8 mouse cellular contexts compared by ENCODE assay signal in genomic region chr8:44934416-44934815, GRCm38 (mm10). TPM values are rescaled to one million over a fixed set of nuclear protein-coding genes. Genes with fewer than 3 reads are reported as not detected.
DNase-seq lines count a peak whose midpoint lies in the region; ATAC-seq and TF ChIP-seq lines count a peak whose summit lies in the region.

No protein-coding gene starts in this region.

- peak overlapping the region; percentile 68 for H3K9ac ChIP-seq in forebrain, postnatal 0 days
- no peak overlapping the region for H3K9ac ChIP-seq in liver, embryonic 16.5 days (ENCODE audit: low read depth, low read length)

- intact Hi-C loops in gastrocnemius, adult 2 months (cut with DNase I) = no loop called here
- intact Hi-C loops in left cerebral cortex, postnatal 10 days (cut with DNase I) = loop anchor here (10.0 kb wide), 1 partner anchor 560 kb away; no protein-coding TSS in a partner anchor

- no peak for DNase-seq in gastrocnemius, adult 2 months
- no peak for DNase-seq in gastrocnemius, adult 18-20 months (ENCODE audit: low spot score)
- DNase-seq in forebrain, postnatal 0 days = no peak
- DNase-seq in adrenal gland, postnatal 14 days = no peak
- DNase-seq in left cerebral cortex, postnatal 10 days (ENCODE audit: extremely low spot score in 1 of 2, low spot score in 2 of 2) = no peak

- H3K4me2 ChIP-seq in forebrain, postnatal 0 days (ENCODE audit: low read depth) = peak overlapping the region; percentile 95
- peak overlapping the region; percentile 66 for H3K4me2 ChIP-seq in liver, embryonic 16.5 days (ENCODE audit: low read depth, low read length)

- no peaks in the 10 kb centered on the region for H3K9me3 ChIP-seq in forebrain, postnatal 0 days (ENCODE audit: low read length)
- H3K9me3 ChIP-seq in liver, embryonic 16.5 days (replicated peaks; ENCODE audit: control insufficient read depth, low read length) = no peaks in the 10 kb centered on the region; the same call in 1 of the 2 replicates

- no peaks in the 10 kb centered on the region for H3K4me1 ChIP-seq in forebrain, postnatal 0 days (ENCODE audit: insufficient read depth)
- H3K4me1 ChIP-seq in liver, embryonic 16.5 days (ENCODE audit: control insufficient read depth, low read depth, low read length) = no peaks in the 10 kb centered on the region; the same call in 1 of the 2 replicates

- peak overlapping the region; percentile 78 for H3K27ac ChIP-seq in gastrocnemius, adult 2 months
- H3K27ac ChIP-seq in forebrain, postnatal 0 days (ENCODE audit: low read depth, low read length) = peak overlapping the region; percentile 74; the same call in 1 of the 2 replicates
- H3K27ac ChIP-seq in liver, embryonic 16.5 days (ENCODE audit: low read length) = no peak overlapping the region

- TF ChIP-seq CTCF in gastrocnemius, adult 2 months (IDR thresholded peaks at IDR 0.05) = no peak
- no peak for TF ChIP-seq CTCF in C2C12 (IDR thresholded peaks at IDR 0.05; ENCODE audit: control insufficient read depth, insufficient read depth, insufficient read length)
- TF ChIP-seq CTCF in forebrain, postnatal 0 days (IDR thresholded peaks at IDR 0.05; ENCODE audit: low read depth) = no peak

- peaks cover 35% of the 10 kb centered on the region for H3K79me2 ChIP-seq in C2C12 (ENCODE audit: control insufficient read depth, insufficient read depth)

- H3K36me3 ChIP-seq in C2C12 (ENCODE audit: control insufficient read depth, insufficient read depth) = no peaks in the 10 kb centered on the region
- H3K36me3 ChIP-seq in forebrain, postnatal 0 days (ENCODE audit: insufficient read depth) = no peaks in the 10 kb centered on the region
- H3K36me3 ChIP-seq in liver, embryonic 16.5 days (ENCODE audit: control insufficient read depth, insufficient read depth) = no peaks in the 10 kb centered on the region

- H3K27me3 ChIP-seq in C2C12 (ENCODE audit: control insufficient read depth, insufficient read depth, insufficient read length) = no peaks in the 10 kb centered on the region
- no peaks in the 10 kb centered on the region; the same call in 1 of the 2 replicates for H3K27me3 ChIP-seq in forebrain, postnatal 0 days (ENCODE audit: insufficient read depth, low read length)
- H3K27me3 ChIP-seq in liver, embryonic 16.5 days (ENCODE audit: control insufficient read depth, insufficient read depth, low read depth, low read length) = peaks cover 50% of the 10 kb centered on the region

- peaks cover 17% of the 10 kb centered on the region for H3K79me3 ChIP-seq in C2C12 (ENCODE audit: low read depth)

- no peak for ATAC-seq in forebrain, postnatal 0 days
- ATAC-seq in liver, embryonic 16.5 days (ENCODE audit: low read depth) = no peak
- no peak for ATAC-seq in granulocyte monocyte progenitor cell, adult 5-6 weeks (replicated peaks; ENCODE audit: poor library complexity, severe bottlenecking)

- H3K4me3 ChIP-seq in gastrocnemius, adult 2 months = peak overlapping the region; percentile 81
- H3K4me3 ChIP-seq in C2C12 (ENCODE audit: insufficient read depth, poor library complexity, severe bottlenecking) = peak overlapping the region; percentile 64
- H3K4me3 ChIP-seq in forebrain, postnatal 0 days (ENCODE audit: low read depth, low read length) = peak overlapping the region; percentile 73
- H3K4me3 ChIP-seq in liver, embryonic 16.5 days (ENCODE audit: low read depth, low read length) = peak overlapping the region; percentile 40

- H3ac ChIP-seq in C2C12 (ENCODE audit: control insufficient read depth, insufficient read length, low read depth) = peak overlapping the region; percentile 80

- 4% methylated on average over 13 of the region's 13 CpGs for WGBS in forebrain, postnatal 0 days
- WGBS in liver, embryonic 16.5 days (ENCODE audit: insufficient replicate concordance) = 3% methylated on average over 13 of the region's 13 CpGs

TF ChIP-seq in C2C12, 6 proteins besides CTCF, POLR2A, EP300 and RAD21:
- TF ChIP-seq FOSL1 (IDR thresholded peaks at IDR 0.05; ENCODE audit: insufficient read depth, low read length, poor library complexity, severe bottlenecking) (no peak), MYOG (IDR thresholded peaks at IDR 0.05; ENCODE audit: control insufficient read depth, extremely low read depth, insufficient read length) (no peak), USF1 (IDR thresholded peaks at IDR 0.05; ENCODE audit: low read depth) (no peak), CEBPB (IDR thresholded peaks at IDR 0.05; ENCODE audit: low read depth) (no peak), MYOD1 (IDR thresholded peaks at IDR 0.05; ENCODE audit: control insufficient read depth, insufficient read length, low read depth) (no peak), MAX (IDR thresholded peaks at IDR 0.05) (no peak)
TF ChIP-seq in C2C12: peak in this region for 0.

RNA-seq across cellular contexts. Expression of gene Fat1, which starts 0.8 kb away (rescaled TPM):
- 1 to 10 TPM; 2.6 to 4.5 TPM for total RNA-seq in gastrocnemius, adult 2 months (2021)
- total RNA-seq in gastrocnemius, adult 18-20 months (2021) = 1 to 10 TPM; 2.1 to 2.7 TPM
- 24.4 TPM for polyA plus RNA-seq in C2C12 (2012; fragmentation: generic; extraction: Trizol)
- total RNA-seq in forebrain, postnatal 0 days (2014; rRNA removed) = 47.0 and 66.7 TPM in 2 replicates
- 6.4 and 8.0 TPM in 2 replicates for polyA plus RNA-seq in forebrain, postnatal 0 days (2015; fragmentation: Nextera tagmentation; extraction: Ambion mirVana)
- 0.71 and 0.76 TPM in 2 replicates for polyA plus RNA-seq in liver, embryonic 16.5 days (2015; fragmentation: Nextera tagmentation; extraction: Ambion mirVana)
- not detected in 2 replicates for total RNA-seq in granulocyte monocyte progenitor cell, adult 5-6 weeks (2014; fragmentation: Nextera tagmentation)
- not detected in 2 replicates for total RNA-seq in granulocyte monocyte progenitor cell, adult 5-6 weeks (2017)
- total RNA-seq in adrenal gland, postnatal 14 days (2021) = 60.5 and 84.6 TPM in 2 replicates
- total RNA-seq in left cerebral cortex, postnatal 10 days (2021) = 10 to 100 TPM; 37.0 to 42.9 TPM
